Mouse (Mus musculus) neural tube, embryonic 10.5 days (tissue): ENCODE results near the gene Usp24.
A peak's percentile ranks its signal among the peaks of the same experiment; 100 is the strongest.
"Not testable (repeated sequence)": the region's sequence is repeated elsewhere in the genome, so short reads cannot be mapped to it uniquely, and the experiment has no call there.

Experiments used
- DNase-seq: peaks from one replicate; pipeline ENCODE4 v3.0.0-alpha.2; 2017; ENCODE audit warnings: low spot score; ENCODE audit errors: extremely low spot score

Usp24 gene

DNA sequence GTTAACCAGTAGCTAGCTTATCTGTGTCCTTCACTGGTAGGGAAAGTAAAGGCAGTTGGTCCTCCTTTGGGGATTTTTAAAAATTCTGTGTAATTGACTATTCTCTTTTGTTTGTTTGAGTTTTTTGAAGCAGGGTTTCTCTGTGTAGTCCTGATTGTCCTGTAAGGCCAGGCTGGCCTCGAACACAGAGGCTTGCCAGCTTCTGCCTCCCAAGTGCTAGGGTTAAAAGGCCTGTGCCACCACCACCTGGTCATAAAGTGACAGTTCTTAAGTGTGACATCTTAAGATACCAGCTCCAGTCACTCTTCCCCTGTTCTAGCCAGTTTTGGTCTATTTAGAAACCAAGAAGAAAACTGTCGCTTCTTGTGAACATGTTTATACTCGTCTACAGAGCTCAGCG, 2.2 kb downstream of the Usp24 start:
- DNase-seq, result no peak

- DNase-seq, result no peak
These were observed 3.0 kb downstream of the Usp24 start for GRCm38 (mm10) chr4:106318976-106319375.

GRCm38 (mm10) chr4:106322846-106323245, 6.8 kb downstream of the Usp24 start:
- no peak for DNase-seq

DNA sequence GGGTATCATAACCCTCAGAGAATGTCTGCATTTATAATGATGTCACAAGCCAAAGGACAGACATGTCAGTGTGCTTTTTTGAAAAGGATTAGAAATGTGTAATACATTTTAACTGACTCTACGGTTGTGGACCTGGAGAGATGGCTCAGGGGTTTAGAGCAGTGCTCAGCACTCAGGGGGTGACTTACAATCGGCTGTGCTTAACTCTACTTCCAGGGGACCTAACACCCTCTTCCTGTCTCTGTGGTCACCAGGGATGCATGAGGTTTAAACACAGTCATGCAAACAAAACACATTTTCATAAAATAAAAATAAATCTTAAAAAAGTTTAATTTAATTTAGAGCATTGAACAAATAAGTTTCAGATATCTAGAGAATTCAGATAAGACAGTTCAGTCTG, 7.3 kb downstream of the Usp24 start:
- DNase-seq, result no peak

DNA sequence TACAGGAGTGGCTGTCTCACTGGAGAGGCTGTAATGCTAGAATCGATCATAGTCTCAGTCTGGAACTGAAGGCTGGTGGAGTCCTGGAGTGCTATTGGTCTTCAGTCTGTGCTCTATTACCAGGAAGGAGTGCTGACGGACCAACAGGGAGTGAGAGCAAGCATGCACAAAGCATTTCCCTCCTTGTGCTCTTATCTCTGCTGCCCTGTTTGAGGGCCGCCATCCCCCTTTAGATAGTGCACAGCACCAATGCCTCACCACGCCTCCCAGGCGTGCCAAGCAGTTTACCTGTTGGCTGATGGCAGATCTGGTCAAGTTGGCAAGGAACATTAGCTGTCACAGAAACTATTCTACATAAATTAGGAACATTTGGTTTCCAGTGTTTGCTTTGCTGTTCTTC, 11.4 kb downstream of the Usp24 start:
- no peak for DNase-seq

DNA sequence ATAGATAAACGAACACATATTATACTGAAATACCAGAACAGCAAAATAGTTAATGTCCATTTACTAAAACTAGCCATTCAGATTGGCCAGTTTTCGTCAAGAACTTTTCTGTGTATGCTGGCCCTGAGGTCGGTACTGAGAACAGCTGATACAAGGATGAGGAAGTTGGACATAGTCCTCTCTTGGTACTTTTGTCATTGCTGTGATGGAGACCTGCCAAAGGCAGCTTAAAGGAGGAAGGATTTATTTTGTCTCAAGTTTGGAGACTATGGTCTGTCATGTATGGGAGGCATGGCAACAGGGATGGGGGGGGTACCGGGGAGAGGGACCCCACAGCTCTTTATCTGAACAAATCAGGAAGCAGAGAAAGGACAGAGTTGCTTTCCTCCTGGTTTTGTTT, 12.7 kb downstream of the Usp24 start:
- no peak for DNase-seq

DNA sequence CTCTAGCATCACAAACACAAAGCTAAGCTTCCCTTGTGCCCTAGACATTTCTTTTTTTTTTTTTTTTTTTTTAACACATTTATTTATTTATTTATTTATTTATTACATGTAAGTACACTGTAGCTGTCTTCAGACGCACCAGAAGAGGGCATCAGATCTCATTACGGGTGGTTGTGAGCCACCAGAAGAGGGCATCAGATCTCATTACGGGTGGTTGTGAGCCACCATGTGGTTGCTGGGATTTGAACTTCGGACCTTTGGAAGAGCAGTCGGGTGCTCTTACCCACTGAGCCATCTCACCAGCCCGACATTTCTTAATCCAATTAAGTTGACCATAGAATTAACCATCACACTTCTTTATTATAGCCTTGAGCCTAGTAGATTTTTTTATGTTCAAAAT, 13.2 kb downstream of the Usp24 start:
- DNase-seq, result not testable (repeated sequence)

GRCm38 (mm10) chr4:106330371-106330819, 14.4 kb downstream of the Usp24 start:
- no peak for DNase-seq

- DNase-seq, result no peak
These were observed 17.1 kb downstream of the Usp24 start for GRCm38 (mm10) chr4:106333071-106333470.

DNA sequence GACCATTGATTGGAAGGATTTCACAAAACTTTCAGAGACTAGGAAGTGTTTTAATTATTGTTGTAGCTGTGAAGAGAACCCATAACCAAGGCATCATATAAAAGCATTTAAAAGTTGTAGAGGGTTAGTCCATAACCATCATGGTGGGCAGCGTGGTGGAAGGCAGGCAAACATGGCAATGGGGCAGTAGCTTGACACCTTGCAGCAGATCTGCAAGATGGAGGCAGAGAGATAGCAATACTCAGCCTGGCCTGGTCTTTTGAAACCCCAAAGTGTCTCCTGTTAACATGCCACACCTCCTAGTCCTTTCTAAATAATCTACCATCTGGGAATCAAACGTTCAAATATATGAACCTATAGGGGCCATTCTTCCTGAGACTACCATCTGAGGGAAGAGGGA, 17.6 kb downstream of the Usp24 start:
- no peak for DNase-seq

GRCm38 (mm10) chr4:106335858-106336257, 19.8 kb downstream of the Usp24 start:
- no peak for DNase-seq

DNA sequence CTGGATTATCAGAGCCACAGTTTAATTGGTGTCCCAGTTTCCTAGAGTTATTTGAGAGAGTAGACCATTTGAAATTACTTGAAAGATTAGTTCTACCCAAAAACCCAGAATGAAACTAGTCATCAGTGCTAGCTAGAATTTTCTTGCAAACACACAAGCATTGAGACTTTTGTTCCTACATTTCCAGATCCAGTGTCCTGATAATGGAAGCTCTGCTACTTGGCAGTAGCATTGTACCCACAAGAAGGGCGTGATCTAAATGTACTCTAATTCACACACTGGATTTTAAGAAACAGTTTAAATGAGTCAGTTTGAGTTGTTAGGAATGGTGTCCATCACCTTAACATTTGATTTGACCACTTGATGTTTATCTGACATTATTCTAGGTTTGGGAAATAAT, 31.7 kb downstream of the Usp24 start:
- no peak for DNase-seq

GRCm38 (mm10) chr4:106355025-106355424, 39.0 kb downstream of the Usp24 start:
- DNase-seq, result not testable (repeated sequence)

GRCm38 (mm10) chr4:106370013-106370412, 54.0 kb downstream of the Usp24 start:
- DNase-seq, result no peak

GRCm38 (mm10) chr4:106375857-106376256, 59.8 kb downstream of the Usp24 start:
- DNase-seq, result peak; percentile 79

DNA sequence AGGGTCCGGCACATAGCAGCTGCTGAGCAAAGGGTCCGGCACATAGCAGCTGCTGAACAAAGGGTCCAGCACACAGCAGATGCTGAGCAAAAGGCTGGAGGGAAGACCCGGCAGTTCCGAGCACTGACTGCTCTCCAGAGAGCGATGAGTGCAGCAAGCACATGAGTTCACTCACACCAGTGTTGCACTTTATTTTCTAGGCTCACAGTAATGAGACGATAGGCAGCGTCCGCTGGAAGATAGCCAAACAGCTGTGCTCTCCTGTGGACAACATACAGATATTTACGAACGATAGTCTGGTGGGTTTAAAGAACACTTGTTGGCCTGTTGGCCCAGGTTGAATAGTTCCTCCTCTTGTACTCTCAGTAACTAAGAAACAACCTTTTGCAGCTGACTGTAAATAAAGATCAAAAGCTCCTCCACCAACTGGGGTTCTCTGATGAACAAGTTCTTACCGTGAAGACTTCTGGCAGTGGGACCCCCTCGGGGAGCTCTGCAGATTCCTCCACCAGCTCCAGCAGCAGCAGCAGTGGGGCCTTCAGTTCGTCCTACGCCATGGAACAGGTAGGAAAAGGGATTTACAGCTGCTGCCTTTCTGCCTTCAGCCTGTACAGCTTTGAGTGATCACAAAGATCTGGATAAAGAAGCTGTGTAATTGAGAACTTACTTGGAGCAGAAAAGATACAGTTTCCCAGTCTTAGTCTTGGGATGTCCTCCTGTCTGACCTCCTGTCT, 63.0 kb downstream of the Usp24 start:
- DNase-seq, result peak; percentile 37

DNA sequence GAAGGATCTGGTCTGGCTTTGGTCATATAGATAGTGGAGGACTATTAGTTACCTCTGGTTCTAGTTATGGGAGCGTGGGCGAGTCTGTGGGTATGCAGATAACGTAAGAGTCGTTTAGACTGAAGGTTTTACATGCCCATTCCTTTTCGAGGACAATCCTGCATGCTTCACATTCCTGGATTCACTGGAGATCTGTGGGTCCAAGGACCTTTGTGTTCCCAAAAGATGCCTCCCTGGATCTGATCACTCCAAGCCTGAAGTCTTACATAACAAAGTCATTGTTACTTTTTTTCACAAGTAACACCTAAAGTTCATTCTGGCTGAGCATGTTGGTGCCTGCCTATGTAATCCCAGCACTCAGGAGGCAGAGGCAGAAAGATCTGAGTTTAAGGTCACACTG, 65.1 kb downstream of the Usp24 start:
- DNase-seq, result no peak

GRCm38 (mm10) chr4:106389908-106390307, 73.9 kb downstream of the Usp24 start:
- DNase-seq, result no peak

GRCm38 (mm10) chr4:106409621-106410020, 93.6 kb downstream of the Usp24 start:
- DNase-seq, result no peak

GRCm38 (mm10) chr4:106419256-106419655, 103.2 kb downstream of the Usp24 start:
- DNase-seq, result no peak

- DNase-seq, result no peak
These were observed 103.8 kb downstream of the Usp24 start for GRCm38 (mm10) chr4:106419791-106420190.

- DNase-seq, result no peak
These were observed 106.6 kb downstream of the Usp24 start for GRCm38 (mm10) chr4:106422597-106422996.

DNA sequence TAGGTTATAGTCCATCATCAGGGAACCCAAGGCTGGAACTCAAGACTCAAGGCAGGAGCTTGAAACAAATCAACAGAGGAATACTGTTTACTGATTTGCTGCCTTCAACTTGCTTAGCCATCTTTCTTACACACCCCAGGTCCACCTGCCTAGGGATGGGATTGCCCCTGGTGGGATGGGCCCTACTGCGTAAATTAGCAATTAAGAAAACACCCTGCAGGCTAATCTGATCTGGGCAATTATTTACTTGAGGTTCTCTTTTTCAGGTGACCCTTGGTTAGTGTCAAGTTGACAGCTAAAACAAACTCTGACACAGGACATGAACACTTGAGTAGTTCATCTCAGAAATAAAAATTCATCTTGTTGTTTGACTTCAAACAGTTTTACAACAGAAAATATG, 108.5 kb downstream of the Usp24 start:
- no peak for DNase-seq

- no peak for DNase-seq
These were observed 110.3 kb downstream of the Usp24 start for GRCm38 (mm10) chr4:106426286-106426685.
